ENCODE assay signal across 10 mouse cellular contexts in the genomic region with DNA sequence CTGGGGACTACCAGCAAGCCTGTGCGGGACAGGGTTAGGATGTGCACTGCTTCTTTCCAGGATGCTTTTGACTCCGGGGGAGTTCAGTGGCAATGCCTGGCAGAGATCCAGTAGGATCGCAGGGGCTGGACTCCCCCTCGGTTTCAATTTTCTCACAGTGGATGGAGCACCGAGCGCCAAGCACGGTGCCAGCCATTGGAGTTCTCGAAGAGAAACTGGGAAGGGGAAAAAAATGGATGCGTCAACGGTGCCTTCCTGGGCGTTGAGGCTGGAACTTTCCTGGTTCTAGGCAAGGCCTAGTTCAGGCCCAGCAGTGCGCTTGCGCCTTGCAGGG. TPM values are rescaled to one million over a fixed set of nuclear protein-coding genes. Genes with fewer than 3 reads are reported as not detected.
A peak's percentile ranks its signal among the peaks of the same experiment; 100 is the strongest.
DNase-seq lines count a peak whose midpoint lies in the region; ATAC-seq and TF ChIP-seq lines count a peak whose summit lies in the region.
"Had no signal": no experiment of that assay in that cellular context is flagged by ENCODE, and none has a peak within 500 bp of the region (broad histone marks: within the 10 kb centered on the region; RNA-seq: fewer than 3 reads in every experiment).

No protein-coding gene starts in this region.

- TF ChIP-seq CTCF in left cerebral cortex, adult 2 months (IDR thresholded peaks at IDR 0.05): no peak

- 0 out of 2 replicates have a peak overlapping the region, but pooled peaks have one; percentile 5 for H3K9ac ChIP-seq in embryonic facial prominence, embryonic 15.5 days
- H3K9ac ChIP-seq in intestine, embryonic 14.5 days (ENCODE audit: low read length): no peak overlapping the region
- H3K9ac ChIP-seq in neural tube, embryonic 12.5 days: no peak overlapping the region
- H3K9ac ChIP-seq: liver, embryonic 14.5 days had no signal

- H3K27ac ChIP-seq in left cerebral cortex, adult 2 months: no peak overlapping the region
- H3K27ac ChIP-seq in embryonic facial prominence, embryonic 15.5 days (replicated peaks): no peak overlapping the region
- H3K27ac ChIP-seq in intestine, embryonic 14.5 days (ENCODE audit: low read depth): no peak overlapping the region
- no peak overlapping the region for H3K27ac ChIP-seq in neural tube, embryonic 12.5 days
- H3K27ac ChIP-seq: liver, embryonic 14.5 days had no signal

- no peaks in the 10 kb centered on the region for H3K36me3 ChIP-seq in embryonic facial prominence, embryonic 15.5 days
- H3K36me3 ChIP-seq in intestine, embryonic 14.5 days (ENCODE audit: control insufficient read depth, insufficient read depth, low read length): no peaks in the 10 kb centered on the region
- no peaks in the 10 kb centered on the region for H3K36me3 ChIP-seq in neural tube, embryonic 12.5 days

- no peak; the same call in 1 of the 2 replicates for ATAC-seq in embryonic facial prominence, embryonic 15.5 days (ENCODE audit: insufficient number of reproducible peaks, low FRiP score, low TSS enrichment, low read depth)
- ATAC-seq in intestine, embryonic 14.5 days (replicated peaks; ENCODE audit: low FRiP score, low TSS enrichment, low read depth): no peak
- ATAC-seq in neural tube, embryonic 12.5 days (ENCODE audit: low FRiP score, low read depth): no peak; the same call in 1 of the 2 replicates

- peaks cover 15% of the 10 kb centered on the region for H3K4me1 ChIP-seq in embryonic facial prominence, embryonic 15.5 days
- peaks cover 7% of the 10 kb centered on the region; the same call in 1 of the 2 replicates for H3K4me1 ChIP-seq in intestine, embryonic 14.5 days (replicated peaks; ENCODE audit: control insufficient read depth, insufficient read depth, low read length)
- peaks cover 14% of the 10 kb centered on the region for H3K4me1 ChIP-seq in neural tube, embryonic 12.5 days

- DNase-seq in left cerebral cortex, adult 2 months (ENCODE audit: extremely low spot score in 1 of 2, low spot score in 2 of 2): no peak
- DNase-seq in left cerebral cortex, adult 18-20 months (ENCODE audit: low spot score in 2 of 2): no peak
- DNase-seq in intestine, embryonic 14.5 days (ENCODE audit: low spot score): no peak
- no peak for DNase-seq in gastrocnemius, postnatal 14 days
- no peak for DNase-seq in spleen, adult 12 weeks (ENCODE audit: low spot score)
- DNase-seq in lung, postnatal 14 days: no peak
- DNase-seq: gastrocnemius, postnatal 36 days had no signal

- H3K4me3 ChIP-seq in left cerebral cortex, adult 2 months: peak overlapping the region; percentile 41
- H3K4me3 ChIP-seq in embryonic facial prominence, embryonic 15.5 days (replicated peaks): peak overlapping the region; percentile 38
- H3K4me3 ChIP-seq in intestine, embryonic 14.5 days (ENCODE audit: low read depth, low read length): peak overlapping the region; percentile 36; the same call in 1 of the 2 replicates
- peak overlapping the region; percentile 39 for H3K4me3 ChIP-seq in neural tube, embryonic 12.5 days

- intact Hi-C loops in left cerebral cortex, adult 2 months (cut with DNase I): no loop called here
- intact Hi-C loops in gastrocnemius, postnatal 14 days (cut with DNase I; ENCODE audit: low total_unique reads): no loop called here

- H3K9me3 ChIP-seq in embryonic facial prominence, embryonic 15.5 days (replicated peaks): no peaks in the 10 kb centered on the region
- 0 out of 2 replicates have a peak, but pooled peaks cover 3% of the 10 kb centered on the region for H3K9me3 ChIP-seq in intestine, embryonic 14.5 days (ENCODE audit: control insufficient read depth, low read length)
- 0 out of 2 replicates have a peak, but pooled peaks cover 9% of the 10 kb centered on the region for H3K9me3 ChIP-seq in neural tube, embryonic 12.5 days

- peaks cover 38% of the 10 kb centered on the region for H3K27me3 ChIP-seq in embryonic facial prominence, embryonic 15.5 days
- peaks cover 38% of the 10 kb centered on the region for H3K27me3 ChIP-seq in intestine, embryonic 14.5 days (replicated peaks; ENCODE audit: control insufficient read depth, insufficient read depth, low read length)
- peaks cover 35% of the 10 kb centered on the region for H3K27me3 ChIP-seq in neural tube, embryonic 12.5 days (replicated peaks)

- H3K4me2 ChIP-seq in embryonic facial prominence, embryonic 15.5 days (replicated peaks): peak overlapping the region; percentile 63
- H3K4me2 ChIP-seq in intestine, embryonic 14.5 days (ENCODE audit: low read length): peak overlapping the region; percentile 62
- H3K4me2 ChIP-seq in neural tube, embryonic 12.5 days (replicated peaks): peak overlapping the region; percentile 85

- 39% methylated on average over 13 of the region's 13 CpGs for WGBS in embryonic facial prominence, embryonic 15.5 days
- WGBS in intestine, embryonic 14.5 days: 49% methylated on average over 13 of the region's 13 CpGs
- WGBS in neural tube, embryonic 12.5 days: 43% methylated on average over 13 of the region's 13 CpGs

RNA-seq across cellular contexts. Expression of a gene that starts 0.3 kb away (rescaled TPM):
- total RNA-seq in left cerebral cortex, adult 2 months (2021): under 1 TPM; 0.48 to 0.94 TPM
- under 1 TPM; 0.56 to 0.84 TPM for total RNA-seq in left cerebral cortex, adult 18-20 months (2021)
- 0.04 and 0.16 TPM in 2 replicates for polyA plus RNA-seq in embryonic facial prominence, embryonic 15.5 days (2015; fragmentation: Nextera tagmentation; extraction: Ambion mirVana)
- polyA plus RNA-seq in intestine, embryonic 14.5 days (2014; fragmentation: Nextera tagmentation; extraction: Ambion mirVana): 0.15 and 0.17 TPM in 2 replicates
- polyA plus RNA-seq in neural tube, embryonic 12.5 days (2016; fragmentation: Nextera tagmentation; extraction: Ambion mirVana): 0.08 and 0.33 TPM in 2 replicates
- under 1 TPM in 1 of 2 experiments, not detected in 1; 0.04 TPM for total RNA-seq in gastrocnemius, postnatal 14 days (2021)
- total RNA-seq: gastrocnemius, postnatal 36 days had no signal

RNA-seq across cellular contexts. Expression of a gene that starts 36.6 kb away (rescaled TPM):
- 10 to 100 TPM; 47.9 to 51.3 TPM for total RNA-seq in left cerebral cortex, adult 2 months (2021)
- total RNA-seq in left cerebral cortex, adult 18-20 months (2021): 10 to 100 TPM; 43.1 to 44.8 TPM
- polyA plus RNA-seq in embryonic facial prominence, embryonic 15.5 days (2015; fragmentation: Nextera tagmentation; extraction: Ambion mirVana): 31.4 and 38.8 TPM in 2 replicates
- 14.0 and 19.8 TPM in 2 replicates for polyA plus RNA-seq in intestine, embryonic 14.5 days (2014; fragmentation: Nextera tagmentation; extraction: Ambion mirVana)
- 88.3 and 99.6 TPM in 2 replicates for polyA plus RNA-seq in neural tube, embryonic 12.5 days (2016; fragmentation: Nextera tagmentation; extraction: Ambion mirVana)
- 1 to 10 TPM; 2.5 to 3.7 TPM for total RNA-seq in gastrocnemius, postnatal 14 days (2021)

RNA-seq across cellular contexts. Expression of a gene that starts 36.8 kb away (rescaled TPM):
- total RNA-seq in left cerebral cortex, adult 2 months (2021): 1 to 10 TPM; 2.0 to 3.6 TPM
- total RNA-seq in left cerebral cortex, adult 18-20 months (2021): 1 to 10 TPM; 1.8 to 3.4 TPM
- 23.5 and 26.2 TPM in 2 replicates for polyA plus RNA-seq in embryonic facial prominence, embryonic 15.5 days (2015; fragmentation: Nextera tagmentation; extraction: Ambion mirVana)
- polyA plus RNA-seq in intestine, embryonic 14.5 days (2014; fragmentation: Nextera tagmentation; extraction: Ambion mirVana): 17.0 TPM in 2 replicates
- 20.6 and 23.3 TPM in 2 replicates for polyA plus RNA-seq in neural tube, embryonic 12.5 days (2016; fragmentation: Nextera tagmentation; extraction: Ambion mirVana)
- 1 to 10 TPM; 3.0 to 3.1 TPM for total RNA-seq in gastrocnemius, postnatal 14 days (2021)

Comparison
In these comparisons a context has a peak if more than half of its experiments do, and no peak if none do; other contexts are left out.
1. RNA of a gene that starts 36.6 kb away (total RNA-seq): 47.9 to 51.3 TPM in left cerebral cortex, adult 2 months and 43.1 to 44.8 TPM in left cerebral cortex, adult 18-20 months; 2.5 to 3.7 TPM in gastrocnemius, postnatal 14 days; every median in the first group is over 4 times any median in the second.
2. Peak in every context shown above with its lines, with median percentiles within 50 percentile points of each other: H3K4me3 ChIP-seq and H3K4me2 ChIP-seq.